In the genomic region with DNA sequence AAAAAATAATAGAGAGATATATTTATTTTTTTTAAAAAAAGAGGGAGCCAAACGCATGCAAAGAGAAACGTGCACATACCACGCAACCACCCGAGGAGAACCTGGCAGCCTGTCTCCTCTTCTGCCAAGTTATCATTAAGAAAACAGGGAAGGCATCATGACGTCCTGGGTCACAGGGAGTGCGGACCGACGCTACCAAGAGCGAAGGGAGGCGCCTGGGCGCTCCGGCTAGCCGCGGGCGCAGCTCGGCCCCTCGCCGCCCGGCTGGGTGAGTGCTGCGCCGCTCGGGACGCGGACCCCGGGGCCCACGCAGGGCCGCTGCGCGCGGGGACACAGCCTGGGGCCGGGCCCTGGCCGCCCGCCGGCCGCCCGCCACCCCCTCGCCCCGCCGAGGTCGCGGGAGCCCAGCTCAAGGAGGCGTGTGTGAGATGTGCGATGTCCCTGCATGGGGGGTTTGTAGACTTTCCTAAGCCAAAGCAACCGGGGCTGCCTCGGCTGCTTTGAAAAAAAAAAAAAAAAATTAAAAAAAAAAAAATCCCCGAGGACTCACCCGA, we compare ENCODE assay signal across 7 mouse cellular contexts. TPM values are rescaled to one million over a fixed set of nuclear protein-coding genes. Genes with fewer than 3 reads are reported as not detected.
DNase-seq lines count a peak whose midpoint lies in the region; ATAC-seq and TF ChIP-seq lines count a peak whose summit lies in the region.

No protein-coding gene starts in this region.

- no peaks in the 10 kb centered on the region for H3K36me3 ChIP-seq in heart, embryonic 11.5 days (ENCODE audit: control insufficient read depth, insufficient read depth, low read length)
- no peaks in the 10 kb centered on the region for H3K36me3 ChIP-seq in kidney, embryonic 14.5 days (ENCODE audit: control insufficient read depth, insufficient read depth, low read length)
- H3K36me3 ChIP-seq in limb, embryonic 12.5 days: no peaks in the 10 kb centered on the region
- 0 out of 2 replicates have a peak, but pooled peaks cover 2% of the 10 kb centered on the region for H3K36me3 ChIP-seq in midbrain, embryonic 16.5 days (ENCODE audit: control insufficient read depth, insufficient read depth, low read length)

- peak overlapping the region; percentile 88 for H3K9ac ChIP-seq in heart, embryonic 11.5 days (ENCODE audit: low read depth, low read length)
- peak overlapping the region; percentile 78 for H3K9ac ChIP-seq in kidney, embryonic 14.5 days (ENCODE audit: low read depth, low read length)
- H3K9ac ChIP-seq in limb, embryonic 12.5 days (replicated peaks): peak overlapping the region; percentile 77
- H3K9ac ChIP-seq in midbrain, embryonic 16.5 days (ENCODE audit: low read depth, low read length): peak overlapping the region; percentile 92

- DNase-seq in adrenal gland, postnatal 25 days: peak; percentile 49

- ATAC-seq in heart, embryonic 11.5 days (replicated peaks; ENCODE audit: insufficient number of reproducible peaks, low FRiP score, low TSS enrichment): peak; percentile 67
- ATAC-seq in kidney, embryonic 14.5 days (ENCODE audit: low FRiP score, low TSS enrichment): peak; percentile 89
- peak; percentile 60; the same call in 1 of the 2 replicates for ATAC-seq in limb, embryonic 12.5 days (ENCODE audit: insufficient number of reproducible peaks, insufficient read depth, low FRiP score, low TSS enrichment, low read depth)
- peak; percentile 85 for ATAC-seq in midbrain, embryonic 16.5 days
- ATAC-seq in CD4-positive, CD25-positive, alpha-beta regulatory T cell, adult 4 months: no peak

- under 1% methylated on average over 44 of the region's 47 CpGs for WGBS in heart, embryonic 11.5 days (ENCODE audit: insufficient replicate concordance)
- WGBS in kidney, embryonic 14.5 days: under 1% methylated on average over 43 of the region's 47 CpGs
- WGBS in limb, embryonic 12.5 days: under 1% methylated on average over 47 of the region's 47 CpGs
- WGBS in midbrain, embryonic 16.5 days: under 1% methylated on average over 39 of the region's 47 CpGs

- peak overlapping the region; percentile 72 for H3K4me2 ChIP-seq in heart, embryonic 11.5 days
- peak overlapping the region; percentile 97 for H3K4me2 ChIP-seq in kidney, embryonic 14.5 days (replicated peaks; ENCODE audit: low read depth, low read length)
- peak overlapping the region; percentile 95 for H3K4me2 ChIP-seq in limb, embryonic 12.5 days
- peak overlapping the region; percentile 77 for H3K4me2 ChIP-seq in midbrain, embryonic 16.5 days (ENCODE audit: low read length)

- TF ChIP-seq POLR2A in cortical plate, adult 2 months (IDR thresholded peaks at IDR 0.05; ENCODE audit: extremely low read depth, insufficient read depth, low read length): peak; percentile 57; the same call in 1 of the 2 replicates

- peaks cover 1% of the 10 kb centered on the region for H3K4me1 ChIP-seq in cortical plate, adult 2 months (ENCODE audit: control insufficient read depth, insufficient read depth, low read length)
- H3K4me1 ChIP-seq in heart, embryonic 11.5 days (ENCODE audit: control insufficient read depth, insufficient read depth, low read length): peaks cover 22% of the 10 kb centered on the region
- H3K4me1 ChIP-seq in kidney, embryonic 14.5 days (ENCODE audit: control insufficient read depth, insufficient read depth, low read length): peaks cover 13% of the 10 kb centered on the region; the same call in 1 of the 2 replicates
- peaks cover 17% of the 10 kb centered on the region for H3K4me1 ChIP-seq in limb, embryonic 12.5 days (replicated peaks)
- peaks cover 10% of the 10 kb centered on the region for H3K4me1 ChIP-seq in midbrain, embryonic 16.5 days (ENCODE audit: control insufficient read depth, insufficient read depth, low read length)

- 0 out of 2 replicates have a peak overlapping the region, but pooled peaks have one; percentile 7 for H3K27ac ChIP-seq in cortical plate, adult 2 months (ENCODE audit: insufficient read depth, low read length)
- peak overlapping the region; percentile 84 for H3K27ac ChIP-seq in heart, embryonic 11.5 days (ENCODE audit: low read depth, low read length)
- no peak overlapping the region for H3K27ac ChIP-seq in kidney, embryonic 14.5 days (ENCODE audit: low read depth, low read length)
- H3K27ac ChIP-seq in limb, embryonic 12.5 days: no peak overlapping the region
- peak overlapping the region; percentile 85 for H3K27ac ChIP-seq in midbrain, embryonic 16.5 days (ENCODE audit: low read length)

- H3K4me3 ChIP-seq in cortical plate, adult 2 months (ENCODE audit: insufficient read depth, low read length): peak overlapping the region; percentile 68
- peak overlapping the region; percentile 63 for H3K4me3 ChIP-seq in heart, embryonic 11.5 days (ENCODE audit: low read depth, low read length)
- H3K4me3 ChIP-seq in kidney, embryonic 14.5 days (ENCODE audit: low read length): peak overlapping the region; percentile 46
- peak overlapping the region; percentile 62 for H3K4me3 ChIP-seq in limb, embryonic 12.5 days (replicated peaks)
- H3K4me3 ChIP-seq in midbrain, embryonic 16.5 days (ENCODE audit: low read depth, low read length): peak overlapping the region; percentile 74

- H3K9me3 ChIP-seq in heart, embryonic 11.5 days (replicated peaks; ENCODE audit: control insufficient read depth, low read length): no peaks in the 10 kb centered on the region
- H3K9me3 ChIP-seq in kidney, embryonic 14.5 days (ENCODE audit: control insufficient read depth, low read length): no peaks in the 10 kb centered on the region
- no peaks in the 10 kb centered on the region for H3K9me3 ChIP-seq in limb, embryonic 12.5 days
- no peaks in the 10 kb centered on the region for H3K9me3 ChIP-seq in midbrain, embryonic 16.5 days (replicated peaks; ENCODE audit: control insufficient read depth, low read length, poor library complexity, severe bottlenecking)

- no peak for TF ChIP-seq CTCF in cortical plate, adult 2 months (IDR thresholded peaks at IDR 0.05; ENCODE audit: extremely low read depth, insufficient read depth, low read length)

- H3K27me3 ChIP-seq in heart, embryonic 11.5 days (ENCODE audit: control insufficient read depth, insufficient read depth, low read length): no peaks in the 10 kb centered on the region
- H3K27me3 ChIP-seq in kidney, embryonic 14.5 days (ENCODE audit: control insufficient read depth, insufficient read depth, low read length): no peaks in the 10 kb centered on the region
- H3K27me3 ChIP-seq in limb, embryonic 12.5 days: peaks cover 20% of the 10 kb centered on the region
- H3K27me3 ChIP-seq in midbrain, embryonic 16.5 days (ENCODE audit: control insufficient read depth, insufficient read depth, low read depth, low read length): no peaks in the 10 kb centered on the region

RNA-seq across cellular contexts. Expression of a gene that starts 43.2 kb away (rescaled TPM):
- 9.0 and 19.4 TPM in 2 replicates for total RNA-seq in adrenal gland, postnatal 25 days (2021)
- 11.7 and 12.7 TPM in 2 replicates for polyA plus RNA-seq in cortical plate, adult 2 months (2012; rRNA removed)
- 34.2 and 36.2 TPM in 2 replicates for polyA plus RNA-seq in heart, embryonic 11.5 days (2014; fragmentation: Nextera tagmentation; extraction: Ambion mirVana)
- 13.8 and 21.5 TPM in 2 replicates for polyA plus RNA-seq in kidney, embryonic 14.5 days (2014; fragmentation: Nextera tagmentation; extraction: Ambion mirVana)
- 1.6 and 1.9 TPM in 2 replicates for polyA plus RNA-seq in limb, embryonic 12.5 days (2016; fragmentation: Nextera tagmentation; extraction: Ambion mirVana)
- polyA plus RNA-seq in midbrain, embryonic 16.5 days (2015; fragmentation: Nextera tagmentation; extraction: Ambion mirVana): 24.9 and 26.5 TPM in 2 replicates
- polyA plus RNA-seq in CD4-positive, CD25-positive, alpha-beta regulatory T cell, adult 4 months (2017; shearing (Covaris generic)): not detected

Comparison
In these comparisons a context has a peak if more than half of its experiments do, and no peak if none do; other contexts are left out.
1. H3K27ac ChIP-seq: peak in cortical plate, adult 2 months (single experiment), heart, embryonic 11.5 days (single experiment) and midbrain, embryonic 16.5 days (single experiment); none in kidney, embryonic 14.5 days (single experiment) and limb, embryonic 12.5 days (single experiment).
2. Peak in every context shown above with its lines, with median percentiles within 50 percentile points of each other: H3K4me3 ChIP-seq, H3K4me2 ChIP-seq and H3K9ac ChIP-seq.